Mouse (Mus musculus): ENCODE measurements around the gene Rabl2.

GRCm38 (mm10) chr15:89551733-89552132 is 40.0 kb downstream of the Rabl2 start:
- TF ChIP-seq POLR2A (IDR thresholded peaks at IDR 0.05; ENCODE audit: low read depth, low read length) (no peak), CTCF (IDR thresholded peaks at IDR 0.05; ENCODE audit: extremely low read depth, insufficient read length, insufficient replicate concordance, low read depth, low read length) (no peak)
